Comparison of ENCODE assay signal across 18 mouse cellular contexts in genomic region chr8:46204974-46205640, GRCm38 (mm10). TPM values are rescaled to one million over a fixed set of nuclear protein-coding genes. Genes with fewer than 3 reads are reported as not detected.
DNase-seq lines count a peak whose midpoint lies in the region; ATAC-seq and TF ChIP-seq lines count a peak whose summit lies in the region.
"Had no signal": no experiment of that assay in that cellular context is flagged by ENCODE, and none has a peak within 500 bp of the region (broad histone marks: within the 10 kb centered on the region; RNA-seq: fewer than 3 reads in every experiment).

No protein-coding gene starts in this region.

- no peak overlapping the region for H3K9ac ChIP-seq in heart, embryonic 13.5 days
- H3K9ac ChIP-seq in embryonic facial prominence, embryonic 13.5 days = no peak overlapping the region
- H3K9ac ChIP-seq in stomach, postnatal 0 days (ENCODE audit: low read length) = no peak overlapping the region
- H3K9ac ChIP-seq: forebrain, embryonic 15.5 days; limb, embryonic 15.5 days had no signal

- H3K36me3 ChIP-seq in heart, embryonic 13.5 days = peaks cover 80% of the 10 kb centered on the region
- peaks cover 82% of the 10 kb centered on the region for H3K36me3 ChIP-seq in megakaryocyte, embryonic 14.5 days (replicated peaks; ENCODE audit: low read length)
- peaks cover 73% of the 10 kb centered on the region for H3K36me3 ChIP-seq in embryonic facial prominence, embryonic 13.5 days
- H3K36me3 ChIP-seq in stomach, postnatal 0 days (ENCODE audit: control insufficient read depth, insufficient read depth, low read length) = peaks cover 15% of the 10 kb centered on the region; the same call in 1 of the 2 replicates

- no peak for TF ChIP-seq CTCF in stomach, postnatal 0 days (IDR thresholded peaks at IDR 0.05; ENCODE audit: low read depth)

- peak overlapping the region; percentile 37 for H3K27ac ChIP-seq in heart, embryonic 13.5 days (replicated peaks)
- peak overlapping the region; percentile 72 for H3K27ac ChIP-seq in embryonic facial prominence, embryonic 13.5 days
- 0 out of 2 replicates have a peak overlapping the region, but pooled peaks have one; percentile 24 for H3K27ac ChIP-seq in stomach, postnatal 0 days (replicated peaks)
- H3K27ac ChIP-seq: forebrain, embryonic 15.5 days; limb, embryonic 15.5 days; macrophage had no signal

- no peak for ATAC-seq in heart, embryonic 13.5 days (ENCODE audit: extremely low read depth, insufficient number of reproducible peaks, low FRiP score, low TSS enrichment)
- ATAC-seq in megakaryocyte, adult 5-6 weeks (ENCODE audit: poor library complexity, severe bottlenecking) = no peak
- no peak for ATAC-seq in embryonic facial prominence, embryonic 13.5 days (ENCODE audit: insufficient number of reproducible peaks, insufficient read depth, low FRiP score, low TSS enrichment, low read depth)
- ATAC-seq in stomach, postnatal 0 days (ENCODE audit: low FRiP score, low TSS enrichment) = 0 out of 2 replicates have a peak, but pooled peaks have one; percentile 24
- ATAC-seq: forebrain, embryonic 15.5 days had no signal

- H3K27me3 ChIP-seq in heart, embryonic 13.5 days (replicated peaks) = no peaks in the 10 kb centered on the region
- H3K27me3 ChIP-seq in megakaryocyte, embryonic 14.5 days (replicated peaks) = no peaks in the 10 kb centered on the region
- no peaks in the 10 kb centered on the region for H3K27me3 ChIP-seq in embryonic facial prominence, embryonic 13.5 days
- no peaks in the 10 kb centered on the region for H3K27me3 ChIP-seq in stomach, postnatal 0 days (ENCODE audit: control insufficient read depth, insufficient read depth, low read length)
- H3K27me3 ChIP-seq: forebrain, embryonic 15.5 days; limb, embryonic 15.5 days had no signal

- H3K9me3 ChIP-seq in heart, embryonic 13.5 days = no peaks in the 10 kb centered on the region
- H3K9me3 ChIP-seq in megakaryocyte, embryonic 14.5 days = no peaks in the 10 kb centered on the region
- H3K9me3 ChIP-seq in embryonic facial prominence, embryonic 13.5 days = no peaks in the 10 kb centered on the region
- H3K9me3 ChIP-seq in stomach, postnatal 0 days (ENCODE audit: control insufficient read depth, low read length) = no peaks in the 10 kb centered on the region
- H3K9me3 ChIP-seq: forebrain, embryonic 15.5 days; G1E; limb, embryonic 15.5 days had no signal

- TF ChIP-seq EP300 in stomach, postnatal 0 days (optimal IDR thresholded peaks at IDR 0.05) = no peak

- H3K4me2 ChIP-seq in heart, embryonic 13.5 days = no peak overlapping the region
- no peak overlapping the region for H3K4me2 ChIP-seq in embryonic facial prominence, embryonic 13.5 days
- H3K4me2 ChIP-seq in stomach, postnatal 0 days (replicated peaks; ENCODE audit: low read depth) = no peak overlapping the region
- H3K4me2 ChIP-seq: forebrain, embryonic 15.5 days; limb, embryonic 15.5 days had no signal

- no peak overlapping the region for H3K4me3 ChIP-seq in heart, embryonic 13.5 days
- H3K4me3 ChIP-seq in megakaryocyte, embryonic 14.5 days (replicated peaks) = peak overlapping the region; percentile 60
- H3K4me3 ChIP-seq in embryonic facial prominence, embryonic 13.5 days = no peak overlapping the region
- H3K4me3 ChIP-seq in stomach, postnatal 0 days (ENCODE audit: low read depth, low read length) = no peak overlapping the region
- H3K4me3 ChIP-seq: forebrain, embryonic 15.5 days; limb, embryonic 15.5 days had no signal

- WGBS in heart, embryonic 13.5 days = 76% methylated on average over 9 of the region's 9 CpGs
- 51% methylated on average over 9 of the region's 9 CpGs for WGBS in embryonic facial prominence, embryonic 13.5 days
- WGBS in stomach, postnatal 0 days = 74% methylated on average over 9 of the region's 9 CpGs

- DNase-seq in heart, adult 8-10 months (ENCODE audit: low spot score) = no peak
- DNase-seq in stomach, postnatal 0 days (ENCODE audit: low spot score) = no peak
- DNase-seq in right cerebral cortex, postnatal 25 days = no peak
- DNase-seq in testis, postnatal 10 days (ENCODE audit: low spot score) = no peak
- DNase-seq: cerebellum, postnatal 36 days; gastrocnemius, postnatal 10 days; kidney, postnatal 10 days; lung, adult 2 months; midbrain, embryonic 14.5 days; thymus, adult 2 months had no signal

- H3K4me1 ChIP-seq in heart, embryonic 13.5 days = peaks cover 48% of the 10 kb centered on the region
- peaks cover 54% of the 10 kb centered on the region for H3K4me1 ChIP-seq in megakaryocyte, embryonic 14.5 days
- H3K4me1 ChIP-seq in embryonic facial prominence, embryonic 13.5 days = peaks cover 50% of the 10 kb centered on the region
- H3K4me1 ChIP-seq in stomach, postnatal 0 days (replicated peaks; ENCODE audit: control insufficient read depth, insufficient read depth) = no peaks in the 10 kb centered on the region; the same call in 1 of the 2 replicates

RNA-seq across cellular contexts. Expression of gene Slc25a4, which starts 6.0 kb away (rescaled TPM):
- 1,621 and 1,814 TPM in 2 replicates for polyA plus RNA-seq in heart, embryonic 13.5 days (2015; fragmentation: Nextera tagmentation; extraction: Ambion mirVana)
- 1,000 to 10,000 TPM; 4,428 to 5,209 (median 4,678) TPM for total RNA-seq in heart, adult 8-10 months (2022)
- polyA plus RNA-seq in megakaryocyte, embryonic 14.5 days (2012; ENCODE audit: insufficient read depth, low replicate concordance) = 25.5 and 45.6 TPM in 2 replicates
- total RNA-seq in megakaryocyte, adult 5-6 weeks (2015) = 75.2 and 75.9 TPM in 2 replicates
- 119 and 127 TPM in 2 replicates for total RNA-seq in megakaryocyte, adult 5-6 weeks (2017)
- polyA plus RNA-seq in embryonic facial prominence, embryonic 13.5 days (2015; fragmentation: Nextera tagmentation; extraction: Ambion mirVana) = 540 and 549 TPM in 2 replicates
- polyA plus RNA-seq in stomach, postnatal 0 days (2015; fragmentation: Nextera tagmentation; extraction: Ambion mirVana) = 315 and 344 TPM in 2 replicates

RNA-seq across cellular contexts. Expression of gene Snx25, which starts 53.1 kb away (rescaled TPM):
- polyA plus RNA-seq in heart, embryonic 13.5 days (2015; fragmentation: Nextera tagmentation; extraction: Ambion mirVana) = 3.3 and 4.8 TPM in 2 replicates
- 10 to 100 TPM in 1 of 4 experiments, 1 to 10 TPM in 3; 7.8 to 10.4 (median 8.7) TPM for total RNA-seq in heart, adult 8-10 months (2022)
- 15.4 and 16.6 TPM in 2 replicates for polyA plus RNA-seq in megakaryocyte, embryonic 14.5 days (2012; ENCODE audit: insufficient read depth, low replicate concordance)
- total RNA-seq in megakaryocyte, adult 5-6 weeks (2015) = 20.8 and 24.5 TPM in 2 replicates
- total RNA-seq in megakaryocyte, adult 5-6 weeks (2017) = 20.2 and 30.7 TPM in 2 replicates
- 7.8 and 8.3 TPM in 2 replicates for polyA plus RNA-seq in embryonic facial prominence, embryonic 13.5 days (2015; fragmentation: Nextera tagmentation; extraction: Ambion mirVana)
- 3.1 and 4.3 TPM in 2 replicates for polyA plus RNA-seq in stomach, postnatal 0 days (2015; fragmentation: Nextera tagmentation; extraction: Ambion mirVana)

RNA-seq across cellular contexts. Expression of gene Cfap97, which starts 53.5 kb away (rescaled TPM):
- polyA plus RNA-seq in heart, embryonic 13.5 days (2015; fragmentation: Nextera tagmentation; extraction: Ambion mirVana) = 17.9 and 19.5 TPM in 2 replicates
- total RNA-seq in heart, adult 8-10 months (2022) = 10 to 100 TPM; 11.8 to 14.0 (median 13.4) TPM
- polyA plus RNA-seq in megakaryocyte, embryonic 14.5 days (2012; ENCODE audit: insufficient read depth, low replicate concordance) = 0.76 TPM in 1 of 2 replicates, not detected in the other
- 14.5 and 19.8 TPM in 2 replicates for total RNA-seq in megakaryocyte, adult 5-6 weeks (2015)
- total RNA-seq in megakaryocyte, adult 5-6 weeks (2017) = 15.7 and 24.1 TPM in 2 replicates
- 36.1 and 39.5 TPM in 2 replicates for polyA plus RNA-seq in embryonic facial prominence, embryonic 13.5 days (2015; fragmentation: Nextera tagmentation; extraction: Ambion mirVana)
- 12.2 and 16.9 TPM in 2 replicates for polyA plus RNA-seq in stomach, postnatal 0 days (2015; fragmentation: Nextera tagmentation; extraction: Ambion mirVana)
